Mouse (Mus musculus) forebrain, embryonic 12.5 days (tissue): ENCODE data around the gene Rragb. TPM values are rescaled to one million over a fixed set of nuclear protein-coding genes. Genes with fewer than 3 reads are reported as not detected.

Source experiments
- polyA plus RNA-seq: library from polyadenylated mRNA; unstranded; fragments of >200 nt; fragmentation: Nextera tagmentation; extraction: Ambion mirVana; gene quantifications from 2 replicates; pipeline ENCODE4 v1.2.1, GENCODE M21; 2016

The Rragb gene
- polyA plus RNA-seq, 1 experiment from 2014 or later, result 6.3 TPM

Other genes starting within 250 kb of the Rragb start
- gene Usp51, start 133.5 kb upstream of the Rragb start, polyA plus RNA-seq, result 3.3 and 5.1 TPM in 2 replicates
- 86.0 and 92.4 TPM in 2 replicates for gene Mageh1, start 102.4 kb upstream of the Rragb start, polyA plus RNA-seq
- gene Foxr2, start 21.2 kb upstream of the Rragb start, polyA plus RNA-seq, result 0.47 and 0.49 TPM in 2 replicates
- 3.0 and 5.7 TPM in 2 replicates for gene Klf8, start 97.5 kb downstream of the Rragb start, polyA plus RNA-seq